Mouse (Mus musculus): Measurements from ENCODE around the gene Mast2. TPM values are rescaled to one million over a fixed set of nuclear protein-coding genes. Genes with fewer than 3 reads are reported as not detected.

Mast2 gene
- polyA plus RNA-seq, 1 experiment from 2014 or later: 19.5 TPM

- Histone ChIP-seq H3K36me3 (no peaks in the 10 kb centered on the region), H3K9me3 (no peaks in the 10 kb centered on the region), H3K27me3 (ENCODE audit: insufficient read depth, poor library complexity, severe bottlenecking) (no peaks in the 10 kb centered on the region), H3K4me1 (replicated peaks) (peaks cover 17% of the 10 kb centered on the region), H3K27ac (no peak overlapping the region), H3K4me3 (no peak overlapping the region)
- 91% methylated on average over 1 of the region's 1 CpGs for WGBS
- no peak for DNase-seq (ENCODE audit: low spot score)
Observed at GRCm38 (mm10) chr4:116402708-116403107, 61.3 kb downstream of the Mast2 start.

- DNase-seq (ENCODE audit: low spot score): no peak
- WGBS: 44% methylated on average over 1 of the region's 1 CpGs
- H3K27me3 ChIP-seq (ENCODE audit: insufficient read depth, poor library complexity, severe bottlenecking): no peaks in the 10 kb centered on the region
- no peak overlapping the region for H3K4me3 ChIP-seq
- no peaks in the 10 kb centered on the region for H3K9me3 ChIP-seq
- no peaks in the 10 kb centered on the region for H3K4me1 ChIP-seq (replicated peaks)
- no peak overlapping the region for H3K27ac ChIP-seq
- no peaks in the 10 kb centered on the region for H3K36me3 ChIP-seq
Observed at GRCm38 (mm10) chr4:116398051-116398450, 65.9 kb downstream of the Mast2 start.

- whole genome bisulfite sequencing: 93% methylated on average over 2 of the region's 2 CpGs
Observed at GRCm38 (mm10) chr4:116377973-116378667, 85.9 kb downstream of the Mast2 start.

GRCm38 (mm10) chr4:116371676-116372075 lies 92.3 kb downstream of the Mast2 start:
- no peak for DNase-seq (ENCODE audit: low spot score)
- WGBS: 79% methylated on average over 1 of the region's 1 CpGs

More at GRCm38 (mm10) chr4:116377973-116378667, 85.9 kb downstream of the Mast2 start:
- H3K9me3 ChIP-seq: no peaks in the 10 kb centered on the region
- no peak overlapping the region for H3K4me3 ChIP-seq
- no peak for DNase-seq (ENCODE audit: low spot score)
- H3K36me3 ChIP-seq: 0 out of 2 replicates have a peak, but pooled peaks cover 6% of the 10 kb centered on the region
- no peaks in the 10 kb centered on the region for H3K4me1 ChIP-seq (replicated peaks)
- H3K27ac ChIP-seq: no peak overlapping the region
- H3K27me3 ChIP-seq (ENCODE audit: insufficient read depth, poor library complexity, severe bottlenecking): no peaks in the 10 kb centered on the region

GRCm38 (mm10) chr4:116358099-116358498 lies 105.9 kb downstream of the Mast2 start:
- no peak for DNase-seq (ENCODE audit: low spot score)

More at GRCm38 (mm10) chr4:116371676-116372075, 92.3 kb downstream of the Mast2 start:
- H3K36me3 ChIP-seq: no peaks in the 10 kb centered on the region
- no peaks in the 10 kb centered on the region for H3K27me3 ChIP-seq (ENCODE audit: insufficient read depth, poor library complexity, severe bottlenecking)
- no peaks in the 10 kb centered on the region for H3K4me1 ChIP-seq (replicated peaks)
- H3K27ac ChIP-seq: no peak overlapping the region
- H3K9me3 ChIP-seq: no peaks in the 10 kb centered on the region
- no peak overlapping the region for H3K4me3 ChIP-seq

GRCm38 (mm10) chr4:116352919-116353318 lies 111.1 kb downstream of the Mast2 start:
- Histone ChIP-seq H3K36me3 (peaks cover 10% of the 10 kb centered on the region), H3K4me3 (no peak overlapping the region), H3K9me3 (no peaks in the 10 kb centered on the region), H3K27ac (no peak overlapping the region), H3K27me3 (ENCODE audit: insufficient read depth, poor library complexity, severe bottlenecking) (no peaks in the 10 kb centered on the region), H3K4me1 (replicated peaks) (no peaks in the 10 kb centered on the region)
- no peak for DNase-seq (ENCODE audit: low spot score)
- 96% methylated on average over 3 of the region's 3 CpGs for WGBS

More at GRCm38 (mm10) chr4:116358099-116358498, 105.9 kb downstream of the Mast2 start:
- no peak overlapping the region for H3K27ac ChIP-seq
- no peaks in the 10 kb centered on the region for H3K36me3 ChIP-seq
- no peaks in the 10 kb centered on the region for H3K4me1 ChIP-seq (replicated peaks)
- no peak overlapping the region for H3K4me3 ChIP-seq
- H3K9me3 ChIP-seq: no peaks in the 10 kb centered on the region
- no peaks in the 10 kb centered on the region for H3K27me3 ChIP-seq (ENCODE audit: insufficient read depth, poor library complexity, severe bottlenecking)
- WGBS: 96% methylated on average over 1 of the region's 1 CpGs

GRCm38 (mm10) chr4:116352496-116352895 lies 111.5 kb downstream of the Mast2 start:
- H3K9me3 ChIP-seq: no peaks in the 10 kb centered on the region
- H3K27me3 ChIP-seq (ENCODE audit: insufficient read depth, poor library complexity, severe bottlenecking): no peaks in the 10 kb centered on the region
- DNase-seq (ENCODE audit: low spot score): no peak
- H3K36me3 ChIP-seq: peaks cover 10% of the 10 kb centered on the region
- H3K4me1 ChIP-seq (replicated peaks): no peaks in the 10 kb centered on the region
- no peak overlapping the region for H3K27ac ChIP-seq
- H3K4me3 ChIP-seq: no peak overlapping the region
- 92% methylated on average over 3 of the region's 3 CpGs for WGBS

- no peaks in the 10 kb centered on the region for H3K9me3 ChIP-seq
- DNase-seq (ENCODE audit: low spot score): peak; percentile 11
- H3K4me3 ChIP-seq: no peak overlapping the region
- H3K27me3 ChIP-seq (ENCODE audit: insufficient read depth, poor library complexity, severe bottlenecking): no peaks in the 10 kb centered on the region
- H3K4me1 ChIP-seq (replicated peaks): no peaks in the 10 kb centered on the region
- 0 out of 2 replicates have a peak, but pooled peaks cover 4% of the 10 kb centered on the region for H3K36me3 ChIP-seq
- no peak overlapping the region for H3K27ac ChIP-seq
Observed at GRCm38 (mm10) chr4:116342119-116342518, 121.9 kb downstream of the Mast2 start.

GRCm38 (mm10) chr4:116336294-116336693 lies 127.7 kb downstream of the Mast2 start:
- Histone ChIP-seq H3K36me3 (peaks cover 5% of the 10 kb centered on the region; the same call in 1 of the 2 replicates), H3K27me3 (ENCODE audit: insufficient read depth, poor library complexity, severe bottlenecking) (no peaks in the 10 kb centered on the region), H3K9me3 (no peaks in the 10 kb centered on the region), H3K27ac (no peak overlapping the region), H3K4me3 (no peak overlapping the region), H3K4me1 (replicated peaks) (no peaks in the 10 kb centered on the region)
- 83% methylated on average over 1 of the region's 1 CpGs for WGBS
- no peak for DNase-seq (ENCODE audit: low spot score)

GRCm38 (mm10) chr4:116329256-116329655 lies 134.7 kb downstream of the Mast2 start:
- Histone ChIP-seq H3K27me3 (ENCODE audit: insufficient read depth, poor library complexity, severe bottlenecking) (no peaks in the 10 kb centered on the region), H3K9me3 (no peaks in the 10 kb centered on the region; the same call in 1 of the 2 replicates), H3K4me1 (replicated peaks) (no peaks in the 10 kb centered on the region), H3K36me3 (peaks cover 72% of the 10 kb centered on the region), H3K27ac (no peak overlapping the region), H3K4me3 (no peak overlapping the region)
- 97% methylated on average over 3 of the region's 3 CpGs for WGBS
- DNase-seq (ENCODE audit: low spot score): no peak

GRCm38 (mm10) chr4:116322127-116322526 lies 141.9 kb downstream of the Mast2 start:
- Histone ChIP-seq H3K27me3 (ENCODE audit: insufficient read depth, poor library complexity, severe bottlenecking) (no peaks in the 10 kb centered on the region), H3K36me3 (peaks cover 95% of the 10 kb centered on the region), H3K4me3 (no peak overlapping the region), H3K4me1 (replicated peaks) (no peaks in the 10 kb centered on the region), H3K9me3 (no peaks in the 10 kb centered on the region), H3K27ac (no peak overlapping the region)
- 94% methylated on average over 6 of the region's 6 CpGs for WGBS
- DNase-seq (ENCODE audit: low spot score): no peak

- no peaks in the 10 kb centered on the region for H3K4me1 ChIP-seq (replicated peaks)
- H3K27ac ChIP-seq: no peak overlapping the region
- H3K4me3 ChIP-seq: no peak overlapping the region
- WGBS: 95% methylated on average over 4 of the region's 4 CpGs
- H3K27me3 ChIP-seq (ENCODE audit: insufficient read depth, poor library complexity, severe bottlenecking): no peaks in the 10 kb centered on the region
- no peaks in the 10 kb centered on the region for H3K9me3 ChIP-seq
- H3K36me3 ChIP-seq: peaks cover 99% of the 10 kb centered on the region
- DNase-seq (ENCODE audit: low spot score): no peak
Observed at GRCm38 (mm10) chr4:116317575-116317974, 146.4 kb downstream of the Mast2 start.

- H3K27me3 ChIP-seq (ENCODE audit: insufficient read depth, poor library complexity, severe bottlenecking): no peaks in the 10 kb centered on the region
- WGBS: 27% methylated on average over 1 of the region's 1 CpGs
- H3K4me3 ChIP-seq: no peak overlapping the region
- H3K27ac ChIP-seq: no peak overlapping the region
- H3K4me1 ChIP-seq (replicated peaks): no peaks in the 10 kb centered on the region
- DNase-seq (ENCODE audit: low spot score): no peak
- H3K36me3 ChIP-seq: peaks cover 81% of the 10 kb centered on the region
- H3K9me3 ChIP-seq: no peaks in the 10 kb centered on the region
Observed at GRCm38 (mm10) chr4:116304551-116304950, 159.4 kb downstream of the Mast2 start.

Measured in hindbrain, embryonic 10.5 days (tissue).